Mouse (Mus musculus) midbrain, embryonic 11.5 days (tissue): ENCODE results near the gene Casc3. TPM values are rescaled to one million over a fixed set of nuclear protein-coding genes. Genes with fewer than 3 reads are reported as not detected.

Experiments used
- polyA plus RNA-seq: library from polyadenylated mRNA; unstranded; fragments of >200 nt; fragmentation: Nextera tagmentation; extraction: Ambion mirVana; gene quantifications from 2 replicates; pipeline ENCODE4 v1.2.1, GENCODE M21; 2014

Gene Casc3
- polyA plus RNA-seq, 1 experiment from 2014 or later: 53.1 TPM

Other genes with a start within 250 kb of the Casc3 start
- gene Ormdl3, start 217.5 kb upstream of the Casc3 start, polyA plus RNA-seq: 9.7 and 12.0 TPM in 2 replicates
- gene Lrrc3c, start 206.6 kb upstream of the Casc3 start, polyA plus RNA-seq: not detected in 2 replicates
- 1.3 and 1.4 TPM in 2 replicates for gene Gm12355, start 179.2 kb upstream of the Casc3 start, polyA plus RNA-seq
- gene Gsdma3, start 178.5 kb upstream of the Casc3 start, polyA plus RNA-seq: not detected in 2 replicates
- gene Gsdma2, start 158.1 kb upstream of the Casc3 start, polyA plus RNA-seq: not detected in 2 replicates
- not detected in 2 replicates for gene Gsdma, start 140.6 kb upstream of the Casc3 start, polyA plus RNA-seq
- 142 and 155 TPM in 2 replicates for gene Psmd3, start 122.4 kb upstream of the Casc3 start, polyA plus RNA-seq
- gene Csf3, start 103.6 kb upstream of the Casc3 start, polyA plus RNA-seq: not detected in 2 replicates
- 66.1 and 67.1 TPM in 2 replicates for gene Med24, start 75.5 kb upstream of the Casc3 start, polyA plus RNA-seq
- gene Thra, start 64.3 kb upstream of the Casc3 start, polyA plus RNA-seq: 21.9 and 23.7 TPM in 2 replicates
- gene Nr1d1, start 29.6 kb upstream of the Casc3 start, polyA plus RNA-seq: 0.93 and 1.2 TPM in 2 replicates
- gene Msl1, start 9.4 kb upstream of the Casc3 start, polyA plus RNA-seq: 24.0 and 25.1 TPM in 2 replicates
- 1.6 and 1.8 TPM in 2 replicates for gene Rapgefl1, start 31.9 kb downstream of the Casc3 start, polyA plus RNA-seq
- gene Wipf2, start 58.7 kb downstream of the Casc3 start, polyA plus RNA-seq: 4.4 and 5.9 TPM in 2 replicates
- 44.3 and 45.0 TPM in 2 replicates for gene Cdc6, start 102.9 kb downstream of the Casc3 start, polyA plus RNA-seq
- 13.2 and 14.8 TPM in 2 replicates for gene Rara, start 122.9 kb downstream of the Casc3 start, polyA plus RNA-seq
- not detected in 2 replicates for gene Gjd3, start 178.1 kb downstream of the Casc3 start, polyA plus RNA-seq
- 431 and 436 TPM in 2 replicates for gene Top2a, start 219.3 kb downstream of the Casc3 start, polyA plus RNA-seq
- 207 and 209 TPM in 2 replicates for gene Igfbp4, start 236.3 kb downstream of the Casc3 start, polyA plus RNA-seq